Mouse (Mus musculus): Measurements from ENCODE around the gene Tspan17.

Tspan17 gene

GRCm38 (mm10) chr13:54788740-54789560, at the start of gene Tspan17:
Tspan17 (plus strand) TSS chr13:54789377.
- peak; percentile 98 for DNase-seq

DNA sequence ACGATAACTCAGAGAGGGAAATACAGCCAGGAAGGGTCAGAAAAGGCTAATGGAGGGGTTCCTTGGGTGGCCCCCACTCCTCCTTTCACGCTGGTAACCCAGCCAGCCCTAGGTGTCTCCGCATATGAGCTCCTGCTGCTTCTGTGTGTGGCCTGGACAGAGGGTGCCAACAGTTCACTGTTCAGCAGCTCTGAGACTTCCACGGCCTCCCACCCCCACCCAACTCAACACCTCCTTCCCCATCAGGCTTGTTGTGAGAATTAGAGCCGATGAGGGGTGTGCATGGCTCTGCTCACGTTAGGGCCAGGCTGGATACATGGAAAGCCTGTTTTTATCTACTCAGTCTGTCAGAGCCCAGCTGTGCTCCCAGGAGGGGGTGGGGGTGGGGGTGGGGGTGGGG, 43.1 kb upstream of the Tspan17 start:
- DNase-seq, result no peak

- DNase-seq, result no peak
Observed at GRCm38 (mm10) chr13:54746896-54747295, 42.3 kb upstream of the Tspan17 start.

- no peak for DNase-seq
Observed at GRCm38 (mm10) chr13:54748190-54748589, 41.0 kb upstream of the Tspan17 start.

DNA sequence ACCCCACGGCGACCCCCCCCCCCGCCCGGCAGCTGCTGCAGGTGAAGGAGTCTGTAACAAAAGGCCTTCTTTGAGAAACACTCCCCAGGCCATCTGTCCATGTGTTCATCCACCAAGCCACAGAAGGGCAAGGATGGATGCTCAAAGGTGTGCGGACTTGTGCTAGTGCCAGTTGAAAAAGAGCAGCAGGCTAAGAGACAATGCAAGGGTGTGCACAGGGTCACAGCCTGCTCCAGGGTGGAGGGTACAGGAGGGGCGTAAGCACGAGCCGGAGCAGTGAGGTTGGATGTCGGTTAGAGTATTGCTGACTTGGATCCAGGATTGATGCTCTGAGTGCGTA, 40.5 kb upstream of the Tspan17 start:
- no peak for DNase-seq

GRCm38 (mm10) chr13:54749061-54749863, 39.9 kb upstream of the Tspan17 start:
- DNase-seq, result peak; percentile 15

- no peak for DNase-seq
Observed at GRCm38 (mm10) chr13:54749864-54750411, 39.2 kb upstream of the Tspan17 start, which contains the start of gene Gprin1. Gprin1 (minus strand) TSS chr13:54749874.

DNA sequence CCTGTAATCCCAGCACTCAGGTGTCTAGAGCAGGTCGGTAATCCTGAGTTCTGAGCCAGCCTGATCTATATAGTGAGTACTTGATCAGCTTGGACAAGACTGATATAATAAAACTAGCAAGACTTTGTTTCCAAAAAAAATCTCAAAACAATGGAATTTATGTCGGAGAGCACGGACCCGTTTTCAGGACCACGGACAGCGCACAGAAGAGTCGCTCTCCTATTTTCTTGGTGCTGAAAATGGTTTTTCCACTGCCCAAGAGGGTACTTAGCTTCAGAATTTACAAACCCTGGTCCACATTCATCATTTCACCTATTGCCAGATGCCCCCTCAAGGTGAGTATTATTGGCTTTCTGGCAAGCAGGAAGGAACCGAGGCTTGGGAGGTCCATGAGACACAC, 38.5 kb upstream of the Tspan17 start:
- DNase-seq, result peak; percentile 46

DNA sequence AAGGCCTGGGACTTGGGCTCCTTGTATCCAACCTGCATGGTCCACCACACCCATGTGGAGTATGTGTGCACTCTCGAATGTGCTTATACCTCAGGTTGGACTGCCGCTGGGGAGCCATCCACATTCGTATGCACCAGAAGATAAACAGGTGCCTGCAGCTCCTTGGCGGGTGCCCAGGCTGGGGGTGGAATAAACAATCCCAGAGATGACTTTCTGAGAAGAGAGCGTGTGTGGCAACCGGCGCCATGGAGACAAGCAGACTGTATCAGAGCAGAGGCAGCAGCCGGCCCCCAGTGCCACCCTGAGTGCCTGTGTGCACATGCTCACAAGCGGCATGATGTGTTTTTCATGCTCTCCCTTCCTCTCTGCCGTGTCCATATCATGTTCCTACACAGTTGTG, 36.5 kb upstream of the Tspan17 start:
- DNase-seq, result no peak

DNA sequence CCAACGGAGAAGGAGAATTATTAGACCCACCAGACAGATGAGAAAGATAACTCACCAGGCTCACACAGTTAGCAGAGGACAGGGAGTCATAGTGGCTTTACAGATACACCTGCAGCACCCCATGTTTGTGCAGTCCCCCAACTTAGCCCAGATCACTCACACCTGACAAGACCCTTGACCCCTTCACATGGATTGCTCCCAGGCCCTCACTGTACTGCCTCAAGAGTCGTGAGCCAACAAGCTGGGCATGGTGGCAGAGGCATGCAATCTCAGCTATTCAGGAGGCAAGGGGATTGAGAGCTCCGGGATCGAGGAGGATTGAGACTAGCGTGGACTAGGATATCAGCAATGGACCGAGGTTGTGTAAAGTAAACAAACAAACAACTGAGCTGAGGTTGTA, 35.4 kb upstream of the Tspan17 start:
- no peak for DNase-seq

GRCm38 (mm10) chr13:54754169-54755080, 34.8 kb upstream of the Tspan17 start:
- no peak for DNase-seq

- no peak for DNase-seq
Observed at GRCm38 (mm10) chr13:54755201-54755830, 33.9 kb upstream of the Tspan17 start.

DNA sequence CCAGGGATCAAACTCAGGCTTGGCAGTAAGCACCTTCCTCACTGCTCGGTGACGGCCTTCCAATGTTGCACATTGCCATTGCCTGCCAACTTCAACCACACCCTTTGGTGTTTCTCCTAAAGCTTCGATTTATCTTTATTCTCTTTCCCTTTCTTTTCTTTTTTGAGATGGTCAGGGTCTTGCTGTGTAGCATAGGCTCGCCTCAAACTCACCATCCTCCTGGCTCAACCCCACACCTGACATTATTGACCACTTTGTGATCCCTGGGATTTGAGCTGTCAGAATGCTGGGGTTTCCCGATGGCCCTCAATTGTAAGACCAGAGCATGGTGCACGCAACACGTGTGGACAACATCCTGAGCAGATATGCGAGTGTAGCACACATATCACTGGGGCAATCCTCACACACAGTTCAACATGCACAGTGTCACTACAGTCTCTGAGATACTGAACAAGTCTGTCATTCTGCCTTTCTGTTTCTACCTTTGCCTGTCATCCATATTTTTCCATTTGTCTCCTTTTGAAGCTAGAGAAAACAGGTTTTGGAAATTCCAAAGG, 32.9 kb upstream of the Tspan17 start:
- no peak for DNase-seq

DNA sequence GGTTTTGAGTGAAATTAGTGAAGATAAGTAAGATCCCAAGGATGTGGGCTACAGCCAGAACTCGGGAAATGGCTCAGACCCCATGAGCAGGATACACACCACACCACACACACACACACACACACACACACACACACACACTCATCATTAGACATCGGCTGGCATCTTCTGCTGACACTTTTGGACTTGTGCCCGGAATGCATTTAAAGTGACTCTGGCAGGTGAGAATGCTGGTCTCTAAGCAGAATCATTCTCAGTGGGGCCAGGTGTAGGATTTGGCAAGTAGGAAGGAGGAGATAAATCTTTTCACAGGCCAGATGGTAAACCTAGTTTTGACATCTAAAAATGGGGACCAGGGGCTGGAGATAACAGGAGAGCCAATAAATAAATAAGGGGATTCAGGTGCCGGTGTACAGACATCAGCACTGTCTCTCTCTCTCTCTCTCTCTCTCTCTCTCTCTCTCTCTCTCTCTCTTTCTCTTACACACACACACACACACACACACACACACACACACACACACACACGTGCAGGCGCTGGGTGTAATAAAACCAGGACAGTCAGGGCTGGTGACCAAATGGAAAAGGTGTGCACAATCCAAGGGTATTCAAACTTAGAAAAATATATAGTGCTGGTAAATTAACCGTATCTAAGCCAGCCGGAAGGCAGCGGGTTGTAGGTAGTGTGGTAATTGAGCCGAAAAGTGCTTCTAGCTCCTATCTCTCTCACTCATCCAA, 31.9 kb upstream of the Tspan17 start:
- no peak for DNase-seq

DNA sequence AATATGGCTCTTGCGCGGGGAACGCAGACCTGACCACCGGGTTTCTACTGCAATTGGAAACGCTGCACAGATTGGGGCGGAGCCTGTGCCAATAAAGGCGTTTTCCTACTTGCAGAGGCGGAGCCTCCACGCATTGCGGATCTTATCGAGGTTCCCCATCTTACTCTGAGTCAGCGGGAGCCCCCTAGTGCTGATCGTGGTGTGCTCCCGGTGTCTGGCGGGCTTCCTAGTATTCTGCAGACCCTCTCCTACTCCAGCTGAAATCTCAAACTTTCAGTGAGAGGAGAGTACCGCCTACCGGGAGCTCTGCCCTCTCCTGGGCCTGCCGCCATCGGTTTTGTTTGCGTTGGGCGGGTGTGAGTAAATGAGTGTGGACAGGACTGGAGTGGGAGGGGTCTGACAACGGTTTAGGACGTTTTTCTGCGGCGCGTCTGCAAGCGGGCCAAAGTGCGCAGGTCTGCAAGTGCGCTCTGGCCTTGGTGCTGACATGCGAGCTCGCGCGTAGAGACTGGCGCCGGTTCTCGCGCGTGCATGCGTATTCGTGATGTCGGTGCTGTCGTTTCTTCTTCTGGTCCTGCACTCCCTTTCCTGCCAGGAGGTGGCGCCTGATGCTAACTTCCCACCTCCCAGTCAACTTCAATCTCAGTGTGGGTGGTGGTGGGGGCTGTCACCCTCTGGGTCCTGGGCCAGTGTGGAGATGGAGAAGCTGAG, 31.0 kb upstream of the Tspan17 start:
- peak; percentile 69 for DNase-seq

- no peak for DNase-seq
Observed at GRCm38 (mm10) chr13:54758756-54759470, 30.3 kb upstream of the Tspan17 start.

DNA sequence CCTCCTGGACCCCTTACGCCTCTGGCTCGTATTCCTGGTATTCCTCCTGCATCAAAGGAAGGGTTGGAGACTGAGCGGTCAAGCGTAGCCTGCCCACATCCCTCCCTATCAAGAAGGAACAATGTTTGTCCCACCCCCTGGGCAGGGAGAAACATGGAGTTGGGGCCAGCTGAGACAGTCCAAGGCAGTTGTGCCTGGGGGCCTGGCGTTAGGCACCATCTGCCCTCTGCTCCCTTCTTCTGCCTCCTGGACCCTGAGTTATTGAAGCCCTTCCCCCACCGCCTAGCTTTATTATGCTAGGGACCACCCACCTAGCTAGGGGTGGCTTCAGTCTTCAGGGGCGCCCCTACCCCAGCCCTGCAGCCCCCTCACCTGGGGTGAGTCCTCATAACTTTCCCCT, 29.7 kb upstream of the Tspan17 start:
- DNase-seq, result no peak

DNA sequence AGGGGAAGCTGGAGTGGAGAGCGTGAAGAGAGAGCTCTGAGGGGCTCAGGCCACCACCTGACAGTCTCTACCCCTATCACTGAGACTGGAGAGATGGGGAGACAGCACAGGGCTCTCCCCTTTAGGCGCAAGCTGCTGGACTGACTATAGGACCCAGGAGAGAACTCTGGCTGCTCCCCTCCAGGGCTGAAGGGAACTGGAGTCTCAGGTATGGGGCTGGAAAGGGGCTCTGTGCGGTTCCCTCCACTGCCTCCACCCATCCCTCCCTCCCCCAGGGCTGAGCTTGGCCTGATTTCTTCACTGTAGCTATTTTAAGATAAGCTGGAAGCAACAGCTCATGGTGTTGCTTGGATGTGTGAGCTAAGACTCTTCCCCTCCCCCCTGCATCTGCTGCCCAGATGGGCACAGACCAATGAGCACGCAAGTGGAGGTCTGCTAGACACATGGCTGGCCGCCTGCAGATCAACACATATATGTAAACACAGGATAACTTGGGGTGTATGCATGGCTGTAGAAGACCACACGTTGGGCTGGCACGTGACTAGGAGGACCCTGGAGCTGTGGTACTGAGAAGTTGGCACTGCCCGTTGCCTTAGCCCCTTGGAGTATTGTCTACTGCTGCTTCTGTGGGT, 28.9 kb upstream of the Tspan17 start:
- no peak for DNase-seq

GRCm38 (mm10) chr13:54760906-54761305, 28.3 kb upstream of the Tspan17 start:
- DNase-seq, result no peak
